Mouse (Mus musculus): ENCODE measurements around the gene Crmp1.

DNA sequence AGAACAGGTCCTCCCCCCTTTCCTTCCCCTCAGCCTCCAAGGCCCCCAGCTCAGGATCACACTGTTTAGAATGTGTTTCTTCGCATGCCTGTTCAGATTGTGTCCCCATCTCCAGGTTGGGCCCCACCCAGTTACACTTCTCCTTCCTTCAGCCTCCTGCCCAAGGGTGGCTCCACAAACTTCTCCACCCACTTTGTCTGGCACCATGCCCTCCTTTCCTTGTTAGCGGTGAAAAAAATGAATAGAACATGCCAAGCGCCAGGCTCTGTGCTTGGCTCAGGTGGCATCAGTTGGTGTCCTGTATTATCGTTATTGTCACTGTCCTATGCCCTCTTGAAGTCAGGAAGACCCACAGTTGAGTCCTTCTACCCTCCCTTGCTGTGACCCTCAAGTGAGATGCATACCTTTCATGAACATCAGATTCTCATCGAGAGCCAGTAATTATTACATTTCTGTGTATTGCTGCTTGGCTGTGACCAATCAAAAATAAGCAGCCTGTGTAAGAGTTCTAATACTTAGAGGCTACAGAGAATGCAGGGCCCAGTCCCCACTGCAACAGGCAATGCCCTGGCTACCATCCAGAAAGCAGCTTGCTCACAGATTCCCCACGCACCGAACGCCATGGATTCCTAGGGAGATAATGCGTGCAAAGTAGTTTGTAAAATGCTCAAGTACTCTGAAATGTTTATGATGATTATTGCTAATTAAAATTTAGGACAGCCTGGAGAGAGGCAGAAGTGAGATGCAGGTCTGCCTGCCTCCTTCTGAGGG lies 28.6 kb upstream of the Crmp1 start:
- TF ChIP-seq CTCF (IDR thresholded peaks at IDR 0.05; ENCODE audit: extremely low read depth, insufficient read depth, low read length), result no peak
- no peak for TF ChIP-seq POLR2A (IDR thresholded peaks at IDR 0.05; ENCODE audit: extremely low read depth, insufficient read depth, low read length)
